Mouse (Mus musculus) telencephalon, adult 2 months (tissue): Measurements from ENCODE around the gene Pla2g12a.
A peak's percentile ranks its signal among the peaks of the same experiment; 100 is the strongest.

Experiments
- DNase-seq: peaks from one replicate; pipeline ENCODE4 v3.0.0-alpha.2; 2011; ENCODE audit warnings: low read depth, low spot score

Gene Pla2g12a

DNA sequence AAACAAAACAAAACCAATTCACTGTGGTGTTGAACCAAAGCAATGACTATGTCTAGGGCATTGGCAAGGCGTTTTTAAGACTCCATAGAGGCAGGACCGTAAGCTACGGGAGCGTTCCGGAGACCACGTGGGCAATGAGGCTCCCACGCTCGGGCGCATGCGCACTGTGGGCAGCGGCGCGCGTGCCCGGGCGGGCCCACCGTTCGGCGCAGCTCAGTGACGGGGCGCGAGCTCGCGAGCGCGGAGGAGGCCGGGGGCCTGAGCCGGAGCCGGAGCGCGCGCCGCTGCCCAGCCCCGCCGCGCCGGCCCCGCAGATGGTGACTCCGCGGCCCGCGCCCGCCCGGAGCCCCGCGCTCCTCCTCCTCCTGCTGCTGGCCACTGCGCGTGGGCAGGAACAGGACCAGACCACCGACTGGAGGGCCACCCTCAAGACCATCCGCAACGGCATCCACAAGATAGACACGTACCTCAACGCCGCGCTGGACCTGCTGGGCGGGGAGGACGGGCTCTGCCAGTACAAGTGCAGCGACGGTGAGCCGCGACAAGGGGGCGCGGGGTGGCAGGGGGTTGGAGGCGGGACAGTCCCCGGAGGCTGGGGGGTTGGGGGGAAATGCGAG, at the start of gene Pla2g12a:
TSS of gene Pla2g12a (plus strand) at position 202 of the 617 bp plus-strand sequence.
- peak; percentile 62 for DNase-seq

DNA sequence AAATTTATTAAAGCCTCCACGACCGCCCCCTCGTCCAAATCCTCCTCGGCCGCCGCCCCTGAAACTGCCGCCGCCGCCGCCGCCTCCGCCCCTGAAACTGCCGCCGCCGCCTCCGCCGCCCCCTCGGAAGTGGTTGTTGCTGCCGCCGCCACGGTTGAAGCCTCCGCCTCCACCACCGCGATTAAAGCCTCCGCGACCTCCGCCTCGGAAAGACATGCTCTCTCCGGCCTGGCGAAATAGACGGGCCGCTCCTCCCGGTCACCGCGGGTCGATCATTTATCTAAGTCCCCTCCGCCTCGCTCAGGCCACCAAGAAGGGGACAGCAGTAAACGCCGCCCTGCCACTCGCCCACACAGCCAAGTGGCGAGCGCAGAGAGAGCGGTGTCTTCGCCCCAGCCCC, 47.8 kb upstream of the Pla2g12a start:
- DNase-seq: no peak

DNA sequence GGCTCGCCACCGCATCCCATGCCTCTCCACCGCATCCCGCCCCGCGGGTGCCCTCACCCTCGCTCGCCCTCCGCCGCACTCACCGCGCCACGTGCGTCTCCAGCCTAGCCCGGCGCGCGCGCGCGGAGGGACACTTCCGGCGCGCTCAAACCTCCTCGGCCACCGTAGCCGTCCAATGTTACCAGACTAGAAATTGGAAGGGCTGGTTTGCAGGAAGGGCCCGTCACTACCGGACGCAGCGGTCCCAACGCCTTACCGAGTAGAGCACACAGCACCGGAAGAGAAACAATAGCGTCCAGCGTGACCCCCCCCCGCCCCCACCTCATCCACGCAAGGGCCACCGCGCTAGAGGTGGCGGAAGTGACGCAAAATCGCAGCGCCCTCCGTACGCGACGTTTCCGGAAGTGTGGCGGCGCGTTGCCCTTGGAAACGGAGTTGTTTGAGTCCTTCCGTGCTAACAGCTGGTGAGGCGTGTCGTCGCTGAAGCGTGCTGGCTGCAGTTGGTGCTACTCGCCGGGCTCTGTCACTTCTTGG, 47.3 kb upstream of the Pla2g12a start, which contains the start of gene Gar1:
TSS of gene Gar1 (minus strand) at position 362 of the 534 bp plus-strand sequence.
- DNase-seq: peak; percentile 96

DNA sequence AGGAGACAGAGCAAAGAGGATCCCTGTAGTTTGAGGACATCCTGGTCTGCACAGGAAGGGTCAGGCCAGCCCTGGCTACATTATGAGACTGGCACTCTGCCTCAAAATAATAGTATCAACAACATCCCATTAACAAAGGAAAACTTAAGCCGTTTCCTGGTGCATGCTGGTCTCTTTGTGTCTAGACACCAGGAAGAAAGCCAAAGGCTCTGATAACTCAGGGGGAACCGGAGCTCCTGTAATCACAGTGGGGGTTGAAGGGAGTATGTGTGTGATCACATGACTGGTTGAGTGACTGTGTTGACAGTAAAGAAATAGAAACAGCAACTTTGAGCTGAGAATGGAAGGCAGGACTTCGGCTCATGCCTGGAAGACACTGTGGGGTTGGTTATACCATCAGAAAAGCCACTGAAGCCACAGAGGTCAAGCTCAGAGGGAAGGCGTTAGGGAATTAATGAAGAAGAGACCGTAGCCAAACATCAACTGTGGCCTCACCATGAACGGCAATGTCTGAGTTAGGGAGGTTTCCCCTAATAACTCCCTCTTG, 42.9 kb upstream of the Pla2g12a start, which contains the start of gene Cfi:
TSS of gene Cfi (plus strand) at position 497 of the 547 bp plus-strand sequence.
- DNase-seq: no peak

DNA sequence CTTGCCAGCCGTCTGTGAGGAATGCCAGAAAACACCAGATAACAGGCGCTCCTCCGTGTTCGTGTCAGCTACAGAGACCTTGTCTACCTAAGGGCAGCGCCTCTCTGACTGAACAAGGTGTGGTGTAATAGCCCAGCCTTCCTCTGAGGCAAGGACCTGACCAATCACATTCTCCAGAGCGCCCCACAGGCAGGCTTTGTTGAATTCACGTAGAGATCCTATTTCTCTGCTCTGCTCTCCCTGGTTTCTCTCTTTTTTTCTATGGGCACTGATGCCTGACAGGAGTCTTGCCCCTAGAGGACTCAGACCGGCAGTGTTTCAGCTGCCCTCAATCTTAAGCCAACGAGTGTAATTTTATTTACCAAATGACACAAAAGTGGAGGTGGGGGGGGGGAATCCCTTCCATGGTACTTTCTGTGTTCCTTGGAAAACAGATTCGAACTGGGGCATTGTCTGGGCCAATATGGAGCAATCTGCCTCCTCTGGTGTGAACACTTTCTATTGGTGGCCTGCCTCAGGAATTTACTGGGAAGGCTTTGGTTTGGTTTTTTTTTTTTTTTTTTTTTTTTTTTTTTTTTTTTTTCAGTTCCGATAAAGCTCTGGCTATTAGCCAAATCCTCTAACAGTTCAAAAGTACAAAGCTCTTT, 42.2 kb upstream of the Pla2g12a start:
- DNase-seq: no peak

DNA sequence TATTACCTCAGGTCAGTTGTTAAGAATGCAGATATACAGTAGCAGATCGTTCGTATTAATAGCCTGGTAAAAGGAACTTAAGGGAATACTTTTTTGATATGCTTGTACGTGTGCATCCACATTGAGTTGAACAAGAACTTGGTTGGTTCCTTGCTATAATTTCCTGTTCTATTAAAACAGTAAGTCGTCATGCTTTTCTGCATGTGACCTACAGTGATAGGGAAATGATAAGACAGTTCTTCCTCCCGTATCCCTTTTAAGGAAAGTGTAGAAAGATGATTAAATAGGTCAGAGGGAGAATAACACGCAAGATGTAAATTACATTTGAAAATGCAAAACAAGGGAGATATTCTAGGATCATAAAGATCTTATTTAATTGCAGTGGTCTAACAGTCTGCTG, 41.4 kb upstream of the Pla2g12a start:
- DNase-seq: no peak

DNA sequence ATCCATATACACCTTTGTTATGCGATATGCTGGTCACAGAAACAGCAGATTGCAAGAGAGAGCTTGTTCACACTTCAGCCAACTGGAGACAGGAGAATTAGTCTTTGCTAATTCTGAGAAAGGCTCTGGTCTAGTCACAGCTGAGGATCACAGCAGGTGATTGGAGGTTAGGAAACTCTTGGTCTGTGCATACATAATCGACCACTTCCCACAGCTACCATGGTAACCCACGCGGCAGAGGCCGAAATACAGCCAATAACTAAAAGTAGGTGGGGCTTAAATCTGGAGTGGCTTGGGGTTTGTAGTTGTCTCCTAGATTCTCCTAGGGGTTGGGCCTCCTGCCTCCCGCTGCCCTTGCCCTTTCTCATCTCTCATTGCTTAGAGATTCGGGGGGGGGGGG, 40.4 kb upstream of the Pla2g12a start:
- DNase-seq: no peak

DNA sequence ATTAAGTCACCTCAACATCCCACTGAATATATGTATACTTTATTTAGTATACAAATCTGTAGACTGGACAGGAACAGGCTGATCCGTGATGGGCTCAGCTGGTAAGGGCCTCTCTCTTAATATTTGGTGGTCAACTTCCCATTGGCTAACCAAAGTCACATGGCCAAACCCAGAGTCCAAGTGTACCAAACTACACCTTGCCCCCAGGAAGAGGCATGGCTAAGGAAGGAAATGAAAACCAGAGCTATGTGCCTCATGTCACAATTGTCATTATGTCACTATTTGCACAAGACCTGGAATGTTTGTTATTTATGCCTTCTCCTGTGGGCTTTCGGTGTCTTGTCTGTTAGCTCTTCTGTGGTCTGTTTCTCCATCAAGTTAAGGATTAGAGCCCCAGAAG, 32.5 kb upstream of the Pla2g12a start:
- DNase-seq: no peak

DNA sequence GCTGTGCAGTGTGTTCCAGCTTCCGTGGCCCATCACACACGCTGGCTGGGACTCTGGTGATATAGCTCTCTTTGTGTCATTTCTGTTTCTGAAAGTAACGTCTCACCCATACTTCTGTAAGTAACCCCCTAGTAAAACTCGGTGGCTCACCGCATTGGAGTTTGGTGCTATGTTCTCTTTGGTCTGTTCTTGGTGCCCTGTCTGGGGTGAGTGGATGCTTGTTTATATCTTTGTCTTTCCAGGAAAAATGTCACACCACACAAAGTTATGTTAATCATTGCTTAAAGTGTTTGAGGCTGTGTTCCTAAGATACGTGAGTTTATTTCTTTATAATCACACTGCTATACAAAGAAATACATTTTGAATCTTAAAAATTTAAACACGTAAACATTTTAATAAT, 31.6 kb upstream of the Pla2g12a start:
- DNase-seq: no peak

DNA sequence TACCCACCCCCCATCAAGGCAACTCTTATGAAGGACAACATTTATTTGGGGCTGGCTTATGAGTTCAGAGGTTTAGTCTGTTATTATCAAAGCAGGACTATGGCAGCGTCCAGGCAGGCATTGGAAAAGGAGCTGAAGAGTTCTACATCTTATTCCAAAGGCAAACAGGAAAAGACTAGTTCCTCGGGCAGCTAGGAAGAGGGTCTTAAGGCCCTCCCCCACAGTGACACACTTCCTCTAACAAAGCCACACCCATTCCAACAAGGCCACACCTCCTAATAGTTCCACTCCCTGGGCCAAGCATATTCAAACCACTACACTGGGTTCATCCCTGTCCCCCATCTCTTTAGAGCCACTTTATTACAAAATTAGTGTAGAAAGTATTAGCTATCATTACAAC, 15.8 kb upstream of the Pla2g12a start:
- no peak for DNase-seq

DNA sequence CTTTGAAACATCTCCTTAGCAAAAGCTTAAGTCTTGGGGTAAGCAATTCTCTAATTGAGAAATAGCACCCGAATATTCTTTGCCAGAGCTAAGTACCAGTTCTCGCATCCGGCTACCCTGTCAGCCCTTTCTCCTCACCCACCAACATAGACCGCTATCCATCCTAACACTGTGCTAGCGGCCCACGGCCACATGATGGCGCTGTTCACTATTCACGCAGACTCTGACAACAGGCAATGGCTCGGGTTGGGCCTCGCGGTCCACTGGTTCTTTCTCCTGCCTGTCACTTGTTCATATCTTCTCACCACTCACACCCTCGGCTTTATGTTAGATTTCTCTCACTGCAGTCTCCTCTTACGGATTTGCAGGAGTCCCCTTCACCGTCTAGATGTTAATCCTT, 14.7 kb upstream of the Pla2g12a start:
- DNase-seq: no peak

DNA sequence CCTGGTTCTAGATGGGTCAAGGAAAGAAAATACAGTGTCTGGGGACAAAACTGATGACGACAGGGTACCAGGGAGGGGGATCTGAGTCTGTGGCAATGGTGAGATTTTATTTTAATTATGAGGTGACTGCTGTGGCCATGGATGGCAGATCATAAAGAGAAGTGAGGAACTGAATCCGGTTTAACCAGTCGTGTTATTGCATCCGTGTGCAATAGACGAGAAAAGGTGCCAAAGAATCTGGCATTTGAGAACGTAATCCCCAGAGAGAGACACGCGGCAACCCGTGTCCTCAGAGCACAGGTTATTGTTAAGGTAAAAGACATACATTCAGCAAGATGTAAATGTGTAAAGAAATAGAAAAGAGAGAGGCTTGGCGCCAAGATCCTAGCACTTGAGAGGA, 1.1 kb upstream of the Pla2g12a start:
- DNase-seq: no peak

DNA sequence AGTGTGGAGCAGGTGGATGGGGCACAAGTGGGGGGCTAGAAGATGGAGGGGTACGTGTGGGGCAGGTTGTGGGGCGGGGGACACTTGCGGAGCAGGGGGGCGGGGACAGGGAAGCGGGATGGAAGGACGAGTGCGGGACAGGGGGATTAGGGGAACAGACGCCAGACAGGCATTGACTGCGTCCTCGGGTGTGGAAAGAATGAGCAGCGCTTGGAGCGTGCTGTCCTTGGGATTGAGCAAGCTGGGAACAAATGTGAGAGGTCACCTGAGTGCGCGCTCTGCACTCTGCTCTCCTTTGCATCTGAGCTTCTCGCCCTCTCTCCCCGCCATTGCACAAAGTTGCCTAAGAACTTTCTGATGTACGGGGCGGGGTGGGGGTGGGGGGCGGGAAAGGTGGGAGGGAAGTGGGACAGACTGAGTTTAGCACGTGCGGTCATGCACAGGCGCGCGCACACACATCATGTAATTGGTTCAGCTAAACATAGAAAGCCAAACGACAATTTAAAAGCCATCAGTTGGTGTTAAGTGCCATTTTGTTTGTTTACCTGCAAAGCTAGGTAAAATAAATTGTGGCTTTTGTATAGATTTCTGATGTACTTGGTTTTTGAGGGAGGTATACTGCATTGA, 838 bp downstream of the Pla2g12a start:
- DNase-seq: no peak

DNA sequence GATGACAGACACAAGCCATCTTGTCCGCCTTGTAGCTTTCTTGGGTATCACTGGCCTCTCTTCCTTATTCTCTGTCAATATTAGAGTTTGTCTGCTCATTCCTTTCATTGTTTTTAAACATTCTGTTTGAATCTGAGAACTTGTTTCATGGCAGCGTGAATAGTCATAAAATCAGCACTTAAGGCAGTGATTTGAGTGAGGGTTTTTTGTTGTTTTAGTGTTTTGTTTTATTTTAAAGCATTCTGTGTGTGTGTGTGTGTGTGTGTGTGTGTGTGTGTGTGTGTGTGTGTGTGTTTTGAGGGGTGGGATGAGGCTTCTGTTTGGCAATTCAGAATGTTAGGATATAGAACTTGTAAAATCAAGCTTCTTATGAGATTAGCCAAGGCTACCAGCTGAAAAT, 1.5 kb downstream of the Pla2g12a start:
- DNase-seq: no peak

DNA sequence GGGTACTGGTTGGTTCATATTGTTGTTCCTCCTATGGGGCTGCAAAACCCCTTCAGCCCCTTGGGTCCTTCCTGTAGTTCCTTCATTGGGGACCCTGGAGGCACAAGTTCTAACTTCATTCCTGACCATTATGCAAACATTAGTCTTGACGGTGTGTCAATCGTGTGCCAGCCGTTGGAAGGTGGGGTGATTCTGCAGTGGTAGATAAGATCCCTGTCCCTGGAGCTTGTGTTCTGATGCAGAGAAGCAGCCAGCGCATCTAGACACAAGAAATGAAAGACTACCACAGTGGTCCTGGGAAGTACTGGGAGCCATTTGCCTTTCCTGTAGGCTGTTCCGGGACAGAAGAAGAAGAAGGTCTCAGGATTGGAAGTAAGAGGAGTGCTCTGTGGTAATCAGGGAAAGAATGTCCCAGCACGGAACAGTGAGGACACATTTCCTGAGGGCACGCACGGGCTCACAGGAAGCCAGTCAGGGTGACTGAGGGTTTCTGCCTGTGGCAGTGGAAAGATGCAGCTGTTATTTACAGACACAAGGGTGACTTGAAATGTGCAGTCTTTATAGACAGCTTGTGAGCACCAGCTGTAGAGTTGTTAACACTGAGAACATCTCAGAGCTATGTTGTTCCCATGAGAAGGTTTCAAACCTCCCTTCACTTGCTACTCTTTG, 2.7 kb downstream of the Pla2g12a start:
- DNase-seq: no peak

DNA sequence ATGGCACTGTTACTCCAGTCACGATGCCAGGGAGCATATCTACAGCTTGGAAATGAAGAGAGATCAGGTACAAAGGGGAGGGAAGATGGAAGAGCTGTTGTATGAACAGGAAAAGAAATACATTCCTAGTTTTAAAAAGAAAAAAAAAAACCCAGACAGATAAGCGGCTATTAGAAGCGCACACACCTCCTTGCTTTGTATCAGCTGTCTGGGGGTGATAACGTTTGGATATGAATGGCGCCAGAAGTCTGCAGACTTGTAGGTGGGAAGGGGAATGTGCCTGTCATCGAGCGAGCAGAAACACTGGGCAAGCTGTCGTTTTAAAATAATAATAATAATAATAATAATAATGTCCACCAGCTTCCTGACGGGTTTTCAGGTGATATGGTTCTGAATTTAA, 7.2 kb downstream of the Pla2g12a start:
- no peak for DNase-seq

DNA sequence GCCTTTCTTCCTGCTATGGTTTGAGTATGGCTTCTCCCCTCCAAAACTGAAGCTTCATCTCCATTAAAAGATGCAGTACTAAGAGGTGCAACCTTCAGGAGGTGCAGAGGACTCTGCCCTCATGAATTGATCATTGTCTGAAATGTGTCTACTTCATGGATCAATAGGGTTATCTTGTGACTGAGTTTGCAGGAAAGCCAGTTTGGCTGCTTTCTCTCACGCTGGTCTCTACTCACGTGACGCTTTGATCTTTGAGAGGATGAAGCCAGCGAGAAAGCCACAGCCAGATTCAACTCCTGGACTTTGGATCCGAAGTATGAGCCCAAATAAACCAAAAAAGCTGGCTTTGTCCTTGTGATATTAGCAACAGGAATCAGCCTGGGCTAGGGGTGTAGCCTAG, 8.0 kb downstream of the Pla2g12a start:
- DNase-seq: no peak

DNA sequence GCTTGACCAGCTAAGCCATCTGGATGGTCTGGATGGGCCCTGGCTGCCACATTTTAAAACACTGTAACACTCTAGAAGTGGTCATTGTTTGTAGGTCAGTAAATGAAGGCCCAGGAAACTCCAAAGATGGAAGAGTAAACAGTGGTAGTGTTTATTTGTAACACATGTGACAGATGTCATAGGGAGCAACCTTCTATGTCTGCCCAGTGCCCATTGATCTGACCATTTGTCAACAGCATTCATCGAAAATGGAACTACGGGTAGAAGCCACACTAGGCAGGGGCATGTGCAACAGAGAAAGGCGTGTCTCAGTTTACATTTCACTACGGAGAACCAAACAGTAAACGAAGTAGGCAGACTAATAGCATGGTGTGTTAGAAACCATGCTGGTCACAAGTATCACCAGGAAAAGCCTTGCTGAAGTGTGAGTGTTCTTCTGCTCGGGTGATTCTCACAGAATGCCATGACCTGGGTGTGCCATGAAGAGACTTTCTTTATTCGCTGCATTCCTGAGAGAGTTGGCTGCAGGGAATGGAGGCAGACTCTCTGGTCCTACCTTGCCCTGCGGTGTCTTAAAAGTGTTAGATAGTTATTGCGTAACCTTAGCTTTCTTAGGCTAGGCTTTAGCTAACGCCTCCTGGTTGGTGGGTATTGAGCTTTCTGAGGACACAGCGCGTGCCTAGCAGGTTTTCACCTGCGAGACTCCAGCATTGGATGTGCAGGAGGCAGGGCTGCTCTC, 9.5 kb downstream of the Pla2g12a start:
- DNase-seq: no peak

DNA sequence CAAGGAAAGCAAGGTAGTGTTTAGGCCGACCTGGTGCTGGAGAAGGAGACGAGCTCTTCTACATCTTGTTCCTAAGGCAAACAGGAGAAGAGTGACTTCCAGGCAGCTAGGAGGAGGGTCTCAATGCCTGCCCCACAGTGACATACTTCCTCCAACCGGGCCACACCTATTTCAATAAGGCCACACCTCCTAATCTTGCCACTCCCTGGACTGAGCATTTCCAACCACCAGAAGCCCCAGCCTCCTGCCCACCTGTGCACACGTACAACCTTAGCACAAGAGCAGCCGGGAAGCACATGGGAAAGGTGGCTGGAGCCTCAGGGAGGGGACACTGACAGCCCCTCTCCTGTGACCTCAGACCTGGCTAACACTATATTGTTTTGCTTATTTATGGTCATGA, 13.6 kb downstream of the Pla2g12a start:
- no peak for DNase-seq

DNA sequence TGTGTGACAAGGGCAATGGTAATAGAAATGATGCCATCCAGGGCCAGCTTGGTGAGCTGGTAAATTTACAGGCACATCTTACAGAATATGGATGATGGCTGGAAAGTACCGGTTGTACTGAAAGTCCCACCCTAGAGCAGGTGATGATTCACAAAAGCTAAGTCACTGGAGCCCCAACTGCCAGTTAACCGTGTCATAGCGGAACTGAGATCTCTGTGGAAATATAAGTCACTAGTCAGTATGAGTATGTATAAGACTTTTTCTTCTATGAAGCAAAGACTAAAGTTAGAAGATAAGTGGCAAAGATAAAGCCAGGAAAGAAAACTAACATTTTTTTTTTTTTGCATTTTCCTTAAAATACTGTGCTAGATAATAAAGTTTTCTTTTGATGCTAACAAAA, 14.7 kb downstream of the Pla2g12a start:
- DNase-seq: no peak

DNA sequence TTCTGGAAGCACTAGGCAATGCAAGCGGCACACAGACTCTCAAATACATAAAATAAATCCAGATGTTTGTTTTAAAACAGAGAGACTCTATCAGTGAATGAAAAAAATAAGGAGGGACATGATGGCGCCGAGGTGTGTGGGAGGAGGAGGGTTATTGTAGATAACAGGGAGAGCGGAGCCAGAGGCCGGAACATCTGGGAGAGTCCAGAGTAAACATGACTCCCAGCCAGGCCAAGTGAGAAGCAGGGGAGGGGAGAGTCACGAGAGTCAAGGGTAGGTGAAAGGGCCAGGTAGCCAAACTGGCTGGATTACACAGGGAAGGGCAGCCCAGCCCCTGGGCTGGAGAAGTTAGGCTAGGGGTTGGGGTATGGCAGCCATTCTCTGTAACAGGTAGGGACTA, 18.2 kb downstream of the Pla2g12a start:
- DNase-seq: no peak
